Mouse (Mus musculus): ENCODE results near the gene Slc1a7. TPM values are rescaled to one million over a fixed set of nuclear protein-coding genes. Genes with fewer than 3 reads are reported as not detected.

The Slc1a7 gene
- polyA plus RNA-seq, 1 experiment from 2014 or later, result not detected

GRCm38 (mm10) chr4:107995727-107996126 is 27.6 kb downstream of the Slc1a7 start:
- no peak for ATAC-seq (replicated peaks; ENCODE audit: low FRiP score)
- Histone ChIP-seq H3K36me3 (no peaks in the 10 kb centered on the region), H3K4me1 (peaks cover 9% of the 10 kb centered on the region), H3K4me3 (replicated peaks) (no peak overlapping the region), H3K9ac (no peak overlapping the region), H3K27ac (no peak overlapping the region), H3K27me3 (no peaks in the 10 kb centered on the region; the same call in 1 of the 2 replicates), H3K9me3 (replicated peaks) (no peaks in the 10 kb centered on the region), H3K4me2 (no peak overlapping the region)
- 78% methylated on average over 6 of the region's 6 CpGs for WGBS

- ATAC-seq (replicated peaks; ENCODE audit: low FRiP score), result no peak
- H3K27ac ChIP-seq, result no peak overlapping the region
Observed at GRCm38 (mm10) chr4:107996418-107996986, 28.4 kb downstream of the Slc1a7 start.

GRCm38 (mm10) chr4:107998641-107999332 is 30.7 kb downstream of the Slc1a7 start:
- ATAC-seq (replicated peaks; ENCODE audit: low FRiP score), result 0 out of 2 replicates have a peak, but pooled peaks have one; percentile 22
- Histone ChIP-seq H3K36me3 (no peaks in the 10 kb centered on the region), H3K4me3 (replicated peaks) (no peak overlapping the region)

More at GRCm38 (mm10) chr4:107996418-107996986, 28.4 kb downstream of the Slc1a7 start:
- H3K9ac ChIP-seq, result no peak overlapping the region
- no peak overlapping the region for H3K4me2 ChIP-seq
- no peaks in the 10 kb centered on the region for H3K36me3 ChIP-seq
- H3K9me3 ChIP-seq (replicated peaks), result no peaks in the 10 kb centered on the region
- H3K4me1 ChIP-seq, result peaks cover 9% of the 10 kb centered on the region
- H3K27me3 ChIP-seq, result no peaks in the 10 kb centered on the region
- WGBS, result 86% methylated on average over 9 of the region's 9 CpGs
- H3K4me3 ChIP-seq (replicated peaks), result no peak overlapping the region

GRCm38 (mm10) chr4:107999380-107999779 is 31.2 kb downstream of the Slc1a7 start:
- H3K9ac ChIP-seq, result no peak overlapping the region
- peaks cover 9% of the 10 kb centered on the region for H3K4me1 ChIP-seq
- H3K36me3 ChIP-seq, result no peaks in the 10 kb centered on the region
- H3K27ac ChIP-seq, result no peak overlapping the region
- 0 out of 2 replicates have a peak overlapping the region, but pooled peaks have one; percentile 13 for H3K4me2 ChIP-seq
- H3K27me3 ChIP-seq, result no peaks in the 10 kb centered on the region
- WGBS, result 70% methylated on average over 1 of the region's 1 CpGs
- no peaks in the 10 kb centered on the region for H3K9me3 ChIP-seq (replicated peaks)
- no peak for ATAC-seq (replicated peaks; ENCODE audit: low FRiP score)
- H3K4me3 ChIP-seq (replicated peaks), result no peak overlapping the region

More at GRCm38 (mm10) chr4:107998641-107999332, 30.7 kb downstream of the Slc1a7 start:
- 0 out of 2 replicates have a peak overlapping the region, but pooled peaks have one; percentile 13 for H3K4me2 ChIP-seq
- no peaks in the 10 kb centered on the region for H3K9me3 ChIP-seq (replicated peaks)
- H3K9ac ChIP-seq, result no peak overlapping the region
- no peaks in the 10 kb centered on the region for H3K27me3 ChIP-seq
- peaks cover 9% of the 10 kb centered on the region for H3K4me1 ChIP-seq
- H3K27ac ChIP-seq, result no peak overlapping the region
- 17% methylated on average over 11 of the region's 11 CpGs for WGBS

GRCm38 (mm10) chr4:108005328-108005727 is 37.2 kb downstream of the Slc1a7 start:
- no peaks in the 10 kb centered on the region for H3K27me3 ChIP-seq
- no peak overlapping the region for H3K4me2 ChIP-seq
- no peaks in the 10 kb centered on the region for H3K4me1 ChIP-seq
- WGBS, result 62% methylated on average over 7 of the region's 7 CpGs
- H3K9me3 ChIP-seq (replicated peaks), result no peaks in the 10 kb centered on the region
- H3K27ac ChIP-seq, result no peak overlapping the region
- H3K9ac ChIP-seq, result no peak overlapping the region
- no peak for ATAC-seq (replicated peaks; ENCODE audit: low FRiP score)
- no peak overlapping the region for H3K4me3 ChIP-seq (replicated peaks)
- H3K36me3 ChIP-seq, result no peaks in the 10 kb centered on the region

GRCm38 (mm10) chr4:108007532-108008103 is 39.5 kb downstream of the Slc1a7 start:
- ATAC-seq (replicated peaks; ENCODE audit: low FRiP score), result no peak
- H3K4me2 ChIP-seq, result no peak overlapping the region
- no peaks in the 10 kb centered on the region for H3K36me3 ChIP-seq
- no peaks in the 10 kb centered on the region for H3K9me3 ChIP-seq (replicated peaks)
- no peak overlapping the region for H3K4me3 ChIP-seq (replicated peaks)
- H3K27me3 ChIP-seq, result no peaks in the 10 kb centered on the region
- H3K9ac ChIP-seq, result no peak overlapping the region
- H3K27ac ChIP-seq, result no peak overlapping the region
- 70% methylated on average over 7 of the region's 7 CpGs for WGBS
- H3K4me1 ChIP-seq, result no peaks in the 10 kb centered on the region

GRCm38 (mm10) chr4:108008541-108008940 is 40.4 kb downstream of the Slc1a7 start:
- WGBS, result 56% methylated on average over 8 of the region's 8 CpGs
- Histone ChIP-seq H3K9ac (no peak overlapping the region), H3K36me3 (no peaks in the 10 kb centered on the region), H3K4me2 (no peak overlapping the region), H3K4me3 (replicated peaks) (no peak overlapping the region), H3K27ac (no peak overlapping the region), H3K4me1 (no peaks in the 10 kb centered on the region), H3K9me3 (replicated peaks) (no peaks in the 10 kb centered on the region), H3K27me3 (no peaks in the 10 kb centered on the region)
- no peak for ATAC-seq (replicated peaks; ENCODE audit: low FRiP score)

- H3K9ac ChIP-seq, result no peak overlapping the region
- H3K9me3 ChIP-seq (replicated peaks), result no peaks in the 10 kb centered on the region
- ATAC-seq (replicated peaks; ENCODE audit: low FRiP score), result no peak
- H3K27me3 ChIP-seq, result no peaks in the 10 kb centered on the region
- no peak overlapping the region for H3K4me2 ChIP-seq
- no peaks in the 10 kb centered on the region for H3K36me3 ChIP-seq
- H3K4me3 ChIP-seq (replicated peaks), result no peak overlapping the region
- no peak overlapping the region for H3K27ac ChIP-seq
- 0 out of 2 replicates have a peak, but pooled peaks cover 4% of the 10 kb centered on the region for H3K4me1 ChIP-seq
- WGBS, result 69% methylated on average over 2 of the region's 2 CpGs
Observed at GRCm38 (mm10) chr4:108014466-108014865, 46.3 kb downstream of the Slc1a7 start.

GRCm38 (mm10) chr4:108015067-108015765 is 47.1 kb downstream of the Slc1a7 start:
- WGBS, result 62% methylated on average over 14 of the region's 14 CpGs
- H3K36me3 ChIP-seq, result no peaks in the 10 kb centered on the region
- no peaks in the 10 kb centered on the region for H3K27me3 ChIP-seq
- H3K4me1 ChIP-seq, result 0 out of 2 replicates have a peak, but pooled peaks cover 4% of the 10 kb centered on the region
- ATAC-seq (replicated peaks; ENCODE audit: low FRiP score), result no peak
- H3K9me3 ChIP-seq (replicated peaks), result no peaks in the 10 kb centered on the region
- H3K4me3 ChIP-seq (replicated peaks), result no peak overlapping the region
- no peak overlapping the region for H3K4me2 ChIP-seq
- no peak overlapping the region for H3K9ac ChIP-seq
- H3K27ac ChIP-seq, result no peak overlapping the region

GRCm38 (mm10) chr4:108016321-108016720 is 48.2 kb downstream of the Slc1a7 start:
- no peak overlapping the region for H3K9ac ChIP-seq
- WGBS, result 85% methylated on average over 3 of the region's 3 CpGs
- 0 out of 2 replicates have a peak, but pooled peaks cover 4% of the 10 kb centered on the region for H3K4me1 ChIP-seq
- H3K27me3 ChIP-seq, result no peaks in the 10 kb centered on the region
- no peak overlapping the region for H3K27ac ChIP-seq
- no peak overlapping the region for H3K4me3 ChIP-seq (replicated peaks)
- no peaks in the 10 kb centered on the region for H3K9me3 ChIP-seq (replicated peaks)
- ATAC-seq (replicated peaks; ENCODE audit: low FRiP score), result no peak
- no peak overlapping the region for H3K4me2 ChIP-seq
- H3K36me3 ChIP-seq, result no peaks in the 10 kb centered on the region

- H3K4me3 ChIP-seq (replicated peaks), result no peak overlapping the region
- H3K9ac ChIP-seq, result no peak overlapping the region
- no peak for ATAC-seq (replicated peaks; ENCODE audit: low FRiP score)
- no peak overlapping the region for H3K4me2 ChIP-seq
- no peaks in the 10 kb centered on the region for H3K9me3 ChIP-seq (replicated peaks)
- H3K27ac ChIP-seq, result no peak overlapping the region
- H3K36me3 ChIP-seq, result no peaks in the 10 kb centered on the region
- WGBS, result 80% methylated on average over 7 of the region's 7 CpGs
- no peaks in the 10 kb centered on the region for H3K27me3 ChIP-seq
- H3K4me1 ChIP-seq, result 0 out of 2 replicates have a peak, but pooled peaks cover 4% of the 10 kb centered on the region
Observed at GRCm38 (mm10) chr4:108017839-108018238, 49.7 kb downstream of the Slc1a7 start.
